Mouse (Mus musculus) testis, postnatal 14 days (tissue): ENCODE measurements around the gene Fer1l5.

Source experiments
- DNase-seq: peaks from one replicate; pipeline ENCODE4 v3.0.0; 2021; ENCODE audit warnings: low spot score

The Fer1l5 gene

DNA sequence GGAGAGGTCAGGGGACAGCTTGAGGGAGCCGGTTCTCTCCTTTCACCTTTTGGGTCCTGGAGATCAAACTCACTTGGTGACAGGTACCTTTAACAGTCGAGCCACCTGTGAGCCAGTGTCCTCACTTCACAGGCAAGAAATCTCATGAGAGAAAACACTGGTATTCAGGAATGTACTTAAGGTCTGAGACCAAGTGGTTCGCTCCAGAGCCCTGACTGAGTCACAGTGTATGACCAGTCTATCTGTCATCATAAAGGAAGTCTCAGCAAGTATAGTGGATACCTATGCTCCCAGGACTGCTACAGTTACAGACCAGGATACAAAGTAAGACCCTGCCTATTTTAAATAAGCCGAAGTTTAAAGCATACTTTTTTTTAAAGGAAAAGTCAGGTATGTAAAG, 60.9 kb downstream of the Fer1l5 start:
- no peak for DNase-seq

GRCm38 (mm10) chr1:36433616-36434015, 61.5 kb downstream of the Fer1l5 start:
- DNase-seq, result no peak

DNA sequence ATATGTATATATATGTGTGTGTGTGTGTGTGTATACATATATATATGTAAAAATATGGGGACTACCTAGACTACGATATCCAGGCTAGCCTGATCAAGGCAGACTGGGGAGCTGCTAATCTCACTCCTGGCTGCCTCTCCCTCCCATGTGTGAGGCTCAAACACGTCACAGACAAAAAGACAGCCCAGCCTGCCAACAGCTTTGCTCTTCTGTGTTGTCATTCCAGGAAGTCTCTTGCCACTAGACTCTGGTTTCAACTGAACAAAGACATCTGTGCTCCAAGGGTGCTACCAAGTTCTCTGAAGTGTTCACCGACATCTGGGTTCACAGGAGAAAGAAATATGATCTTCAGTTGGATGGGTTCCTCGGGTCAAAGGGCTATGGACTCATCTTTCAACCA, 63.0 kb downstream of the Fer1l5 start:
- no peak for DNase-seq

DNA sequence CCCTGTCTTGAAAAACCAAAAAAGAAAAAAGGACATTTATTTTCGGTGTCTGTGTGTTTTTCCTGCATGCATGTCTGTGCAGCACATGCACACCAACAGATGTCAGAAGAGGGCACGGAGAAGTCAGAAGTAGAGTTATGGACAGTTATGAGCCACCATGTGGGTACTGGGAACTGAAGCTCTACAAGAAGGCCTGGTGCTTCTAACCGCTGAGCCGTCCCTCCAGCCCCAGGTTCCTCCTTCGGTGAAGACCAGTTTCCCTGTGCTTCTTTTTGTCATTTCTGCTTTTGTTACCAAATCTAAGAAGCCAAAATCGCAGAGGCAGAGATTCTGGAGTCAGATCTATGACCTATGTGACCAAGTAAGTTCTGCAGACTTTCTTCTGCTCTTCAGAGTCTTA, 64.4 kb downstream of the Fer1l5 start:
- no peak for DNase-seq

- DNase-seq, result no peak
These were observed 65.1 kb downstream of the Fer1l5 start for GRCm38 (mm10) chr1:36437223-36437622.

GRCm38 (mm10) chr1:36441101-36441500, 69.0 kb downstream of the Fer1l5 start:
- peak; percentile 45 for DNase-seq

GRCm38 (mm10) chr1:36444471-36445464, 72.7 kb downstream of the Fer1l5 start, which contains the start of gene Lman2l:
Gene Lman2l, minus strand, starts transcription at chr1:36445271.
- DNase-seq, result peak; percentile 99

GRCm38 (mm10) chr1:36445508-36445907, 73.4 kb downstream of the Fer1l5 start:
- no peak for DNase-seq

GRCm38 (mm10) chr1:36446106-36446824, 74.2 kb downstream of the Fer1l5 start:
- DNase-seq, result no peak

DNA sequence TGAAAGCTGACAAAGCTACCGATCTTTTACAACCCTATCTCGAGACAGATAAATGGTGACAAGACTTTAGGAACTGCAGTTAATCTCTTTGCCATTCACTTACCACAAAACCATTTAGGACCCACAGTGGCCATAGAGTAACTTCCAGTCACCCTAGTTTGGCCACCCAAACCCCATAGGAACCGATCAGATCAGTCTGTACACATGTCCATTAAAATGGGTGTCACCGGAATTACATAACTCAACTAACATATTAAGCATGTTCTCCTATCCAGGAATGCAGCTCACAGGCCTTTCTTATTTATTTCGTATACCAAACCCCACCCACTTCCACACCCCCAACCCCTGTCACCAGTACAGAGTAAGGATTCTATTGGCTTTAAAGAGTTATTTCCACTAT, 74.8 kb downstream of the Fer1l5 start:
- no peak for DNase-seq

GRCm38 (mm10) chr1:36454055-36454815, 82.1 kb downstream of the Fer1l5 start:
- no peak for DNase-seq

DNA sequence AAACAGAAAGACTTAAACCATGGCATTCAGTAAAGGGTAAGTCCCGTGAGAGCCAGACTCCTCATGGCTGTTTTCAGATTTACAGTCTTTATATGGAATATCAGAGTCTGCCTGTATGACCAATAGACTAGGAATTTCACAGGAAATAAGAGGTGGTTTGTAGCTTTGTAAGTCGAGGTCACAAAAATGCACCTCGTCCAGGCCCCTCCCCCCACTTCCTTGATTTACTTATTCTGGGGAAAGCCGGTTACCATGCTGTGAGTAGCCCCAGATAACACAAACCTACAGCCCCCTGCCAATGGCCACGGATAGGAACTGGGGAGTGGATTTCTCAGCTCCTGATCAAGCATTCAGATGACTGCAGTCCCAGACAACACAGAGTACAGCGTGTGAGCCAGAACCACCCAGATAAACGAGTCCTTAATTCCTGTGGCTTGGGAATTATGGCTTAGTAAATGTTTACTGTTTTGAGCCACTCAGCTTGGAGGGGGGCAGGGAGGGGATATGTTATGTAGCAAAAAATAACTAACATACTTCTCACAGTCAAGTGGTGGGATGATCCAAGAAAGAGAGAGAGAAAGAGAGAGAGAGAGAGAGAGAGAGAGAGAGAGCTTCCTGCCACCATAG, 85.4 kb downstream of the Fer1l5 start:
- DNase-seq, result no peak

DNA sequence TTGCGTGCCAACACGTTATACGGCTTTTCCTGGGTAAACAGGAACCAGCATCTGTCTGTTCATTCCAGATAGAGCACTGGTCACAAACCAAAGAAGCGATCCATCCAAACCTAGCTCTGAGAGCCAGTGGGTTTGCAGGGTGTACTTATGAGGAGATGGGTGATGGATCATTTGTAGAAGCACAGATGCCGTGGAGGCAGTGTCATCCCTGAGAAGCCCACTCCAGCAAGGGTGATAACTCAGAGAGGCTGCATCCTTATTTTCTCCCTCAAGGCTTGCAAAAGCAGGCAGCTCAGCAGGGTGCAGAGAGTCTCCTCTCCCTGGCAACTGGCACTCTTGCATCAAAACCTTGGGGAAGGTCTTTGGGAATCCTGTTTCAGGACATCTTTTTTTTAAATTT, 86.1 kb downstream of the Fer1l5 start:
- no peak for DNase-seq

GRCm38 (mm10) chr1:36461829-36462228, 89.7 kb downstream of the Fer1l5 start:
- DNase-seq, result no peak

DNA sequence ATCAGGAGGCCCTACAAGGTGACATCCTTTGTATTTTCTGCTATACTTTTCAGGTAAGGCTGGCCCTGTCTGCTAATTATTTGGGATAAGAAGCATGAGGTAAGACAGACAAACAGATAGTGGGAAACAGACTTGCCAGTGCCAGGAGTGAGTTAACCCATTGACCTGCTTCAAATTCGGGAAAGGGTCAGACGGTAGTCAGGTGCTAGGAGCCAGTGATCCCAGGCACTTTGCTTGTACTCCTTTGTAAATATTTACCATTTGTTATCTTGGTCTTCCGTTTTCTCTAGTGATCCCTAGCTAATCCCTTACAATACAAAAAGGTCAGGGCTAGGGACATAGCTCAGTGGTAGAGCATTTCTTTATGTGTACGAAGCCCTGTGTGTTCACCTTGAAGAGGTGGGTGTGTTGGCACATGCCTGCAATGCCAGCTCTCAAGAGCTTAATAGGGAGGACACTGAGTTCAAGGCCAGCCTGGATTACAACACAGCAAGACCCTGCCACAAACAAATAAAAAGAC, 93.6 kb downstream of the Fer1l5 start:
- no peak for DNase-seq

DNA sequence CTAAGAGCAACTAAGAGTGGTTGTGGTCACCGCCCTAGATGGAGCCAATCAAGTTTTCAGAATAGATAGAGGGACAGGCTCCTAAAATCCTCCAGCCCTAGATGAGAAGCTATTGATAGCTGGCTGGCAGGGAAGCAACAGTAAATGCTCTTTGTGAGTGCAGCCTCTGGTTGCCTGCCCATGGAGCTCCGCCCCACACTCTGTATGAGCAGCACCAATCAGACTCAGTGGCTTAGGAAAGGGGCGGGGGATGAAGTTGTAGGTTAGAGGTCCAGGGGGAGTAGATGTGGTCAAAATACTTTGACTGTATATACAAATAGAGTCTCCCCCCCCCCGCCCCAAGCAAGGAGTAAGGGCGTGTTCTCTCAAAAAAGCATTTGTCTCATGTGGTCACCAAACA, 95.4 kb downstream of the Fer1l5 start:
- DNase-seq, result no peak

DNA sequence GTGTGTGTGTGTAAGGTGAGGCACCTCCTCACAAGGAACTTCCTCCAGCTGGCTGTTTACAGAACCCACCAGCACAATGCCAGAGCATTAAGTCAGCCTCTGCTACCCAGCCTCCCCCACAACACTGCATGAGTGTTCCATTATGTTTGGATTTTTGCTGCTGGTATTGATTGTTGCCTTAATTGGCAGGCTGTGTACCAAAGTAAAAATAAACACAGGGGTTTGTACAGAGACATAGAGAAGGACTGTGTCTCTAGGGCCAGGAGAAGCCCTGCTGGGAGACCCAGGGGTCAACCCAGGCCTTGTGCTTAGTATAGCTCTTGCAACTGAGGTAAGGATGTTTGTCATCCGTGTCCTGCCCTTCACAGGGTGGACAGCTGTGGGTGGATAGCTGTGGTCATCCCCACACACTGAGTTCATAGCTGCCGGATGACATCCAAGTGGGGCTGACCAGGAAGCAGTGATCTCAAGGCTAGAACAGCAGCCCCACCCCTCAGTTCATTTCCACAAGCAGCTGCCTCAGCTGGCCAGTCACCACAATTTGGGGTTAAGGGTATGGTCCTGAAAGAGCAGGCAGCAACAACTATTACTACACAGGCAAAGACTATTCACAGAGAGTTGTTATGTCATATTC, 97.8 kb downstream of the Fer1l5 start:
- no peak for DNase-seq

DNA sequence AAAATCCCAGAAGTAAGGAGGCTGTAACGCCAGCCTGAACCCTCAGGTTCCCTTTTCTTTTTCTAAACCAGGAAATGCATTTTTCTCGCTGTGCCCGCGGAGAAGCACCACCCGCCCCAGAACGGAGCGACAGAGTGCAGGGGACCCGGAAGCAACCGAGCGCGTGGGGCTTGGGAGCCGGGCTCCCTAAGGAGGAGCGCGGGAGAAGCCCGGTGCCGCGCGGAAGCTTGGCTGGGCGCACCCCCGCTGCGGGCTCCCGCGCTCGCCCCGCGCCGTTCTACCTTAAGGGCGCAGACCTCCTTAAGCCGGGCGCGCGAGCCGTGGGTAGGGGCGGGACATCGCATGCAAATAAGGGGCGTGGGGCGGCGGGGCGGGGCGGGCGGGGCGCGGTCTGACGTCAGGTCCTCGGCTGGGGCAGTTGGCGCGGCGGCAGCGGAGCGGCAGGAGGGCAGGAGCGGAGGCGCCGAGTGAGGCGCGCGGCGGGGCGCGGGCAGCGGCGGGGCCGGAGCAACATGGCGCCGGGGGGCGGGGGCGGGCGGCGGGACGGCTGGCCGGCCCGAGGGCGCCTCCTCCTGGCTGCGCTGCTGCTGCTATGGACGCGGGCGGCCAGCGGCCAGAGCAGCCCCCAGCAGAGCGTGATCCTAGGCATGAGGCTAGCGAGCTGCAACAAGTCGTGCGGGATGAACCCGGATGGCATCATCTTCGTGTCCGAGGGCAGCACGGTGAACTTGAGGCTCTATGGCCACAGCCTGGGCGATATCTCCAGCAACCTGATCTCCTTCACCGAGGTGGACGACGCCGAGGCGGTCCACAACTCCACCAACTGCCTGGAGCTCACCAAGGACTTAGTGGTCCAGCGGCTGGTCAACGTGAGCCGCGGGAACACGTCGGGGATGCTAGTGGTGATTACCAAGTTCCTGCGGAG, 99.4 kb downstream of the Fer1l5 start, which contains the start of gene Cnnm4:
Gene Cnnm4, plus strand, starts transcription at position 440 of the 925 bp plus-strand sequence.
- peak; percentile 90 for DNase-seq
